Mouse (Mus musculus) spleen, adult 2 months (tissue): Measurements from ENCODE around the gene Hmgcr. TPM values are rescaled to one million over a fixed set of nuclear protein-coding genes. Genes with fewer than 3 reads are reported as not detected.

Experiments
- DNase-seq, 2 experiments: peaks; one replicate each; pipeline versions ENCODE4 v3.0.0 to v3.0.0-alpha.2; 2012 to 2021; ENCODE audit warnings: low spot score in 2 of 2, low read depth in 1 of 2
- H3K27ac ChIP-seq: fragments of 200-500 bp; 2 replicates; pipeline ENCODE4 v1.5.1; 2012; ENCODE audit warnings: low read length, inconsistent platforms; ENCODE audit not compliant: insufficient read depth
- H3K27me3 ChIP-seq: fragments of 200-500 bp; 2 replicates; pipeline ENCODE4 v1.6.1; 2012; ENCODE audit warnings: mild to moderate bottlenecking, moderate library complexity, low read length, inconsistent platforms; ENCODE audit not compliant: control insufficient read depth, insufficient read depth
- H3K36me3 ChIP-seq: fragments of 200-500 bp; 2 replicates; pipeline ENCODE4 v1.6.1; 2012; ENCODE audit warnings: mild to moderate bottlenecking, low read length, inconsistent platforms; ENCODE audit not compliant: control insufficient read depth, insufficient read depth
- H3K4me1 ChIP-seq: fragments of 200-500 bp; 2 replicates; pipeline ENCODE4 v1.6.1; 2011; ENCODE audit warnings: inconsistent platforms; ENCODE audit not compliant: control insufficient read depth, insufficient read depth, insufficient read length
- H3K4me3 ChIP-seq: fragments of 200-500 bp; 2 replicates; pipeline ENCODE4 v1.5.1; 2011; ENCODE audit warnings: mild to moderate bottlenecking, inconsistent platforms; ENCODE audit not compliant: insufficient read depth, insufficient read length; ENCODE audit errors: extremely low read depth
- CTCF ChIP-seq: fragments of 200-500 bp; IDR thresholded peaks from 2 replicates; pipeline ENCODE4 v1.5.1; 2011; ENCODE audit warnings: mild to moderate bottlenecking, inconsistent platforms; ENCODE audit not compliant: insufficient read depth, insufficient read length, insufficient replicate concordance; ENCODE audit errors: extremely low read depth
- POLR2A ChIP-seq: fragments of 200-500 bp; IDR thresholded peaks from 2 replicates; pipeline ENCODE4 v1.6.1; 2011; ENCODE audit warnings: low read depth, low read length, inconsistent platforms
- WGBS: fragments of 180-500 bp; shearing (Covaris S2); methylation state at CpG from one replicate; pipeline ENCODE4 v1.1.7; 2018; 5-methylcytosine and 5-hydroxymethylcytosine counted together
- polyA plus RNA-seq: library from polyadenylated mRNA; depleted of rRNA; stranded (reverse); fragments of >200 nt; gene quantifications from 2 replicates; pipeline ENCODE4 v1.2.3, GENCODE M21; 2012

The Hmgcr gene
- polyA plus RNA-seq, 1 experiment = 8.6 TPM

GRCm38 (mm10) chr13:96697805-96698586 is 27.3 kb upstream of the Hmgcr start:
- no peak overlapping the region for H3K4me3 ChIP-seq
- no peaks in the 10 kb centered on the region for H3K27me3 ChIP-seq
- H3K4me1 ChIP-seq = no peaks in the 10 kb centered on the region; the same call in 1 of the 2 replicates
- no peaks in the 10 kb centered on the region for H3K36me3 ChIP-seq
- 20% methylated on average over 8 of the region's 8 CpGs for WGBS
- peak in 1 of 2 experiments; percentile 5 for DNase-seq
- 0 out of 2 replicates have a peak overlapping the region, but pooled peaks have one; percentile 5 for H3K27ac ChIP-seq
- no peak for TF ChIP-seq CTCF
- TF ChIP-seq POLR2A = no peak

- TF ChIP-seq POLR2A (no peak), CTCF (no peak)
- 91% methylated on average over 2 of the region's 2 CpGs for WGBS
- Histone ChIP-seq H3K4me3 (no peak overlapping the region), H3K27ac (no peak overlapping the region), H3K27me3 (no peaks in the 10 kb centered on the region), H3K36me3 (no peaks in the 10 kb centered on the region), H3K4me1 (no peaks in the 10 kb centered on the region; the same call in 1 of the 2 replicates)
- no peak for DNase-seq
Measured at GRCm38 (mm10) chr13:96695428-96695827, 24.7 kb upstream of the Hmgcr start.

GRCm38 (mm10) chr13:96689901-96690300 is 19.2 kb upstream of the Hmgcr start:
- H3K36me3 ChIP-seq = no peaks in the 10 kb centered on the region
- H3K4me1 ChIP-seq = no peaks in the 10 kb centered on the region
- no peak overlapping the region for H3K4me3 ChIP-seq
- no peak overlapping the region for H3K27ac ChIP-seq
- DNase-seq = no peak
- no peak for TF ChIP-seq CTCF
- TF ChIP-seq POLR2A = no peak
- WGBS = 97% methylated on average over 5 of the region's 5 CpGs
- H3K27me3 ChIP-seq = no peaks in the 10 kb centered on the region

GRCm38 (mm10) chr13:96687261-96687660 is 16.5 kb upstream of the Hmgcr start:
- WGBS = 86% methylated on average over 9 of the region's 9 CpGs

GRCm38 (mm10) chr13:96684779-96685178 is 14.0 kb upstream of the Hmgcr start:
- Histone ChIP-seq H3K4me1 (no peaks in the 10 kb centered on the region), H3K4me3 (no peak overlapping the region), H3K27ac (no peak overlapping the region), H3K36me3 (no peaks in the 10 kb centered on the region), H3K27me3 (no peaks in the 10 kb centered on the region)
- 76% methylated on average over 5 of the region's 5 CpGs for WGBS
- DNase-seq = no peak
- TF ChIP-seq POLR2A (no peak), CTCF (no peak)

More at GRCm38 (mm10) chr13:96687261-96687660, 16.5 kb upstream of the Hmgcr start:
- no peak overlapping the region for H3K4me3 ChIP-seq
- TF ChIP-seq POLR2A (no peak), CTCF (no peak)
- no peaks in the 10 kb centered on the region for H3K4me1 ChIP-seq
- no peak overlapping the region for H3K27ac ChIP-seq
- H3K27me3 ChIP-seq = no peaks in the 10 kb centered on the region
- no peaks in the 10 kb centered on the region for H3K36me3 ChIP-seq
- DNase-seq = no peak

GRCm38 (mm10) chr13:96681088-96681620 is 10.4 kb upstream of the Hmgcr start:
- Histone ChIP-seq H3K4me1 (no peaks in the 10 kb centered on the region), H3K27ac (no peak overlapping the region), H3K36me3 (no peaks in the 10 kb centered on the region), H3K4me3 (no peak overlapping the region), H3K27me3 (no peaks in the 10 kb centered on the region)
- TF ChIP-seq CTCF = no peak
- TF ChIP-seq POLR2A = no peak
- no peak for DNase-seq
